Mouse (Mus musculus): ENCODE results near the gene Gnmt. TPM values are rescaled to one million over a fixed set of nuclear protein-coding genes. Genes with fewer than 3 reads are reported as not detected.
A peak's percentile ranks its signal among the peaks of the same experiment; 100 is the strongest.
"Not testable (repeated sequence)": the region's sequence is repeated elsewhere in the genome, so short reads cannot be mapped to it uniquely, and the experiment has no call there.

Gene Gnmt
- polyA plus RNA-seq, 1 experiment: 14.1 TPM

DNA sequence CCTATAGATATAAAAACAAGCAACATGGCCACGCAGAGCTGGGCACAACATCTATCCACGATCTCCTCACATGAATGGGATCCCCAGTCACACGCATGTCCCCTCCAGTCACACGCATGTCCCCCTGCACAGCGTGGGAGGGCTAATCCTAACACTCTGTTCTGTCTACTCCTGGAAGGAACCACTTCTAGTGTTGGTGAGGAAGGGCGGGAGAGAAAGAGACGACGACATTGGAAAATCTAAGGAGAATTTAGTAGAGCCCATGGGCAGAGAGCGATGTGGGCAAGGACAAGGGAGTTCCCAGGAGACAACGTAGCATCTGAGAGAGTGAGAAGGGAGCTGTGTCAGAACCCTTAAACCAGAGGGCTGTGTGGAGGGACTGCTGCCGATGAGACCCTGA lies 41.6 kb upstream of the Gnmt start:
- DNase-seq: no peak
- WGBS: 89% methylated on average over 11 of the region's 11 CpGs
- no peak for TF ChIP-seq POLR2A (IDR thresholded peaks at IDR 0.05; ENCODE audit: borderline replicate concordance, extremely low read depth, low read depth, low read length)
- TF ChIP-seq CTCF (IDR thresholded peaks at IDR 0.05; ENCODE audit: insufficient read depth, low read length): no peak

DNA sequence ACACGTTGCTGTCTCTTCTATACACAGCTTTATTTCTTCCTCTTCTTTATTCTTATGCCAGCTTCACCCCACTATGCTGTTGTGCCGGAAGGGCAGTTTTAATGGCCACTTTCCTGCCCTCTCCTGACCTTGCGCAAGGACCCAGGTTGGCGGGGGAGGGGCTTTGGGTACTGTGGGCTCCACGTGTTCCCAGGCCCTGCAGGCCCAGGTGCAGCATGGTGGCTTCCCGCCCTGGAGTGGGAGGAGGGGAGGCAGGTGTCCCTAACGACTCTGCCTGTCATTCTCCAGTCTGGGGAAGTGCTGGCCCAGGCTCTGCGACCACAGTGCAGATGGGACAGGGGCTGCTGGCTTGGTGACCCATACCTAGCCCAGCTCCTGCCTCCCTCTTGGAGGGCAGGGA lies 38.9 kb upstream of the Gnmt start:
- peak; percentile 50 for DNase-seq
- H3K4me1 ChIP-seq (ENCODE audit: control insufficient read depth, insufficient read depth, low read length): no peaks in the 10 kb centered on the region
- 36% methylated on average over 8 of the region's 8 CpGs for WGBS
- TF ChIP-seq CTCF (IDR thresholded peaks at IDR 0.05; ENCODE audit: insufficient read depth, low read length) (no peak), POLR2A (IDR thresholded peaks at IDR 0.05; ENCODE audit: borderline replicate concordance, extremely low read depth, low read depth, low read length) (no peak)
- H3K4me3 ChIP-seq (replicated peaks; ENCODE audit: extremely low read depth, low read depth, low read length): no peak overlapping the region

More for the DNA sequence above, 41.6 kb upstream of the Gnmt start:
- peaks cover 2% of the 10 kb centered on the region; the same call in 1 of the 2 replicates for H3K4me1 ChIP-seq (ENCODE audit: control insufficient read depth, insufficient read depth, low read length)
- no peak overlapping the region for H3K4me3 ChIP-seq (replicated peaks; ENCODE audit: extremely low read depth, low read depth, low read length)

DNA sequence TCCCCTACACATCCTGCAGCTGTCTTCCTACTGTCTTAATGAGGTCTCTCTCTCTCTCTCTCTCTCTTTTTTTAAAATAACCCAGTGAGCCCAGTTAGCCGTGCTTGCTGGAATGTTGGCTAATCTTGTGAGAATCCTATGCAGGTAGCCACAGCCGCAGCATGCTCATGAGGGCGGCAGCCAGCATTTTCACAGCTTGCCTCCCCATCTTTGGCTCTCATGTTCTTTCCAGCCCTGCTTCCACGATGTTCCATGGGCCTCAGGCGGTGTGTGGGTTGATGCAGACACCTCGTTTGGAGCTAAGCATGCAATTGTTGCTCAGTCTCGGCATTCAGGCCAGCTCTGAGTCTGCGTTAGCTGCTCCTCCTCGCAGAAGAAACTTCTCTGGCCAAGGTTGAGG lies 35.9 kb upstream of the Gnmt start:
- H3K4me3 ChIP-seq (replicated peaks; ENCODE audit: extremely low read depth, low read depth, low read length); DNase-seq; H3K4me1 ChIP-seq (ENCODE audit: control insufficient read depth, insufficient read depth, low read length): not testable (repeated sequence)
- WGBS: 56% methylated on average over 9 of the region's 9 CpGs

DNA sequence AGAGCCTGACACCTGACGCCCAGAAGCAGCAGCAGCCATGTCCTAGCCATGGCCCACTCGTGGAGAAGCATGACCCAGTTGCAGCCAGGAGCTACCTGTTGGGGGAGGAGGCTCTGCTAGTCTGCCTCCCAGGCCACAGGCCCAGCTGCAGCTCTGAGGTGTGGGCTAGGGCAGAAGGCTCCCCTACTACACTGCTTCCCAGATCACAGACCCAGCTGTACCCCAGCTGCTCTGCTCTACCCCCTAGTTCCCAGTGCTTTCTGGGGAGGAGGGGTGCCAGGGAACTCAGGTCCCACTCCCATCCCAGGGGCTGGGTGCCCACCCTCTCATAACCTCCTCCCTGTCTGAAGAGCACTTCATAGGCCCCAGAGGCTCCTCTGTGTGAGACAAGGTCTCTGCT lies 34.6 kb upstream of the Gnmt start, which contains the start of gene Ptcra:
Gene Ptcra, minus strand, starts transcription at position 169 of the 400 bp plus-strand sequence.
- Histone ChIP-seq H3K4me1 (ENCODE audit: control insufficient read depth, insufficient read depth, low read length) (no peaks in the 10 kb centered on the region), H3K4me3 (replicated peaks; ENCODE audit: extremely low read depth, low read depth, low read length) (no peak within 1 kb of the TSS)
- 56% methylated on average over 2 of the region's 2 CpGs for WGBS
- no peak for DNase-seq
- no peak for TF ChIP-seq POLR2A (IDR thresholded peaks at IDR 0.05; ENCODE audit: borderline replicate concordance, extremely low read depth, low read depth, low read length)
- no peak for TF ChIP-seq CTCF (IDR thresholded peaks at IDR 0.05; ENCODE audit: insufficient read depth, low read length)

DNA sequence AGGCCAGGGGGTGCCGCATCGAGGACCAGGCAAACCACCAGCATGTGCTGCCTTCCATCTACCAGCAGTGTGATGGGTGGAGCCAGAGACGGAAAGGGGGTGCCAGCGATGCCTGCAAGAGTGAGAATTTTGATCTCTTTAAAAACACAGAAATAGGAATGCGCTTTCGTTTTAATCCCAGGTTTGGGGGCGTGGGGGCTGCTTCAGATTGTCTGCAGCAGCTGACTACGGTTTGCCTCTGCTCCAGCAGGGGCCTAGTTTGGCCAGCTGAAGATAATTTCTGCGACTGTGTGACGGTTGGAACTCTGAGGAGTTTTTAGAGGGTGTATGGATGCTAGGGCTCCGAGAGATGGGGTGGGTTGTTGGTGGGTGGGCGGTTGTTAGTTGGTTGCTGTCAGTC lies 29.8 kb upstream of the Gnmt start:
- no peak for DNase-seq
- no peak overlapping the region for H3K4me3 ChIP-seq (replicated peaks; ENCODE audit: extremely low read depth, low read depth, low read length)
- TF ChIP-seq POLR2A (IDR thresholded peaks at IDR 0.05; ENCODE audit: borderline replicate concordance, extremely low read depth, low read depth, low read length) (no peak), CTCF (IDR thresholded peaks at IDR 0.05; ENCODE audit: insufficient read depth, low read length) (no peak)
- H3K4me1 ChIP-seq (ENCODE audit: control insufficient read depth, insufficient read depth, low read length): no peaks in the 10 kb centered on the region
- 78% methylated on average over 12 of the region's 12 CpGs for WGBS

DNA sequence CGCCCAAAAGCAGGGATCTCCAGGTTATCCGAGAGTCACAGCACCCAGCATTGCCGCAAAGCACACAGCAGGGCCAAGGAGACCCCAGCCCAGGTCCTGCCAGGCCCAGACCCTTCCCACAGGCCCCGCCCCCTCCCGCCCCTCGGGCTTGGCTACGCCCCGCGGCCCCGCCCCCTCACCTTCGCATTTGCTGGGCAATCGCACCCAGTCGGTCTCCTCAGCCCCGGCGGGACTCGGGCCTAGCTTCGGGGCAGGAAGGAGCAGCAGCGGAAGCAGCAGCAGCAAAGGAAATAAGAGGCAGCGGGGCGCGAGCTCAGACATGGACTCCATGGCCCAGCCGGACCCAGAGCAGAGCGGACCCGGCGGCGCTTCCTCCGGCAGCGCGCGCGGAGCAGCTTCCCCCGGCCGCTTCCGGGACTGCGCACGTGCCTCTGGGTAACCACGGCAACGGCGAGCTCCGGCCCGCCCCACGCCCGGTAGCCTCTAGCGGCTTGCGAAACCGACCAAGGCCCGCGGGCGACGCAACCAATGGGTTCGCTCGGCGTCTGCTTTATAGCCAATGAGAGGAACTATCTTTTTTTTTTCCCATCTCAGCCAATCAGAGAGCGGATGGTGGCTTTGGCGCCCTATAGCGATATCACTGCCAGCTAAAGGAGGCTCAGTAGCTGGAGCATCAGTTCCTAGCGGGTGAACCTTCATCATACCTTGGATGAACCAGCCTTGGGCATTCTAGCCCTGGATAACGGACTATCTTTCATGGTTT lies 23.0 kb upstream of the Gnmt start, which contains the start of gene Cnpy3:
Gene Cnpy3, minus strand, starts transcription at position 421 of the 763 bp plus-strand sequence.
- H3K4me3 ChIP-seq (replicated peaks; ENCODE audit: extremely low read depth, low read depth, low read length): peak within 1 kb of the TSS; percentile 86
- no peaks in the 10 kb centered on the region for H3K4me1 ChIP-seq (ENCODE audit: control insufficient read depth, insufficient read depth, low read length)
- TF ChIP-seq POLR2A (IDR thresholded peaks at IDR 0.05; ENCODE audit: borderline replicate concordance, extremely low read depth, low read depth, low read length): peak; percentile 50; the same call in 1 of the 2 replicates
- no peak for TF ChIP-seq CTCF (IDR thresholded peaks at IDR 0.05; ENCODE audit: insufficient read depth, low read length)
- under 1% methylated on average over 58 of the region's 58 CpGs for WGBS
- DNase-seq: peak; percentile 93

DNA sequence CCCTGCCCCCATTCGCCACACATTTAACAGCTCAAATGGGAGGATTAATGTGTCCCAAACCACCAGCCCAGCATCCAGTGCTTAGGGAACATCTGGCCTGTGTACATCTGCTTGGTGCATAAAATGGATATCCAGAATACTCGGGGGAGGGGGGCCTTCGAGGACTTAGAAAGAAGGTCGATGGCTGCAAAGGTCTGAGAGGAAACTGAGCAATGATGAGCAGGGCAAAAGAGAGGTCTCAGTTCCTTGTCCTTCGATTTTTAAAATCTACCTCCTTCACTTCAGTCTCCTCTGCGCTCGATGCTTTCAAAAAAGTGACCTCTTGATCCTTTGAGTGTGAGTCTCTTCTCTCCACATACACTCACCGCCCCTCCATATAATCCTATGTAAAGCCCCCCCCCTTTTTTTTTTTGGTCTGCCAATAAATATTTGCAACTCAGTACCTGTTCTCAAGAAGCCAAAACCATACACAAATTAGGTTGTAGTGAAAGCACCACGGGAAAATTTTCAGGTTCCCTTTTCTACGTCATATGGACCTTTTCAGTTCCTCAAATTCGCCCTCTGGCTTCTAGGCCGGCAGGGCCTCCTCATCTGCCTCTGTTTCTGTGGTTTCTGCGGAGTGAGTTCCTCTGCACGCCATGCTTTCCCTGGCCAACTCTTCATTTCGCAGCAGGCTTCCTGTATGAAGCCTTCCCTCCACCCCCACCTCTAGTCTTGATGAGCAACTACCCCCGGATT lies 22.3 kb upstream of the Gnmt start:
- Histone ChIP-seq H3K4me1 (ENCODE audit: control insufficient read depth, insufficient read depth, low read length) (no peaks in the 10 kb centered on the region), H3K4me3 (replicated peaks; ENCODE audit: extremely low read depth, low read depth, low read length) (peak overlapping the region; percentile 86)
- TF ChIP-seq POLR2A (IDR thresholded peaks at IDR 0.05; ENCODE audit: borderline replicate concordance, extremely low read depth, low read depth, low read length) (no peak), CTCF (IDR thresholded peaks at IDR 0.05; ENCODE audit: insufficient read depth, low read length) (no peak)
- 17% methylated on average over 16 of the region's 16 CpGs for WGBS
- no peak for DNase-seq

DNA sequence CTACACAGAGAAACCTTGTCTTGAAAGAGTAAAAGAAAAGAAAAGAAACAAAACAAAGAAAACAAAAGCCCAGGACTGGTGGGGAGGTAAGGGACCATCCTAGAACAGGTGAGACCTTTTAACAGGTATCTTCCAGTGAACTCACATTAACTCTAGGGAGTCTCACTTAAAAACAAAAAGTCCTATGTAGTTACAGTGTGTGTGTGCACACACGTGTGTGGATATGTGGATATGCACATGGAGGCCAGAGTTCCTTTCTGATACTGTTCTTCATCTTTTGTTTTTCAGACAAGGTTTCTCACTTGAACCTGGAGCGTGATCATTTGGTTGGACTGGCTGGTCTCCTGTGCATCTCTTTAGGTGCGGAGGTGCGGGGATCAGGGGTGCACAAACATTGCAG lies 21.6 kb upstream of the Gnmt start:
- Histone ChIP-seq H3K4me3 (replicated peaks; ENCODE audit: extremely low read depth, low read depth, low read length) (no peak overlapping the region), H3K4me1 (ENCODE audit: control insufficient read depth, insufficient read depth, low read length) (no peaks in the 10 kb centered on the region)
- DNase-seq: no peak
- TF ChIP-seq CTCF (IDR thresholded peaks at IDR 0.05; ENCODE audit: insufficient read depth, low read length) (no peak), POLR2A (IDR thresholded peaks at IDR 0.05; ENCODE audit: borderline replicate concordance, extremely low read depth, low read depth, low read length) (no peak)
- 89% methylated on average over 4 of the region's 4 CpGs for WGBS

DNA sequence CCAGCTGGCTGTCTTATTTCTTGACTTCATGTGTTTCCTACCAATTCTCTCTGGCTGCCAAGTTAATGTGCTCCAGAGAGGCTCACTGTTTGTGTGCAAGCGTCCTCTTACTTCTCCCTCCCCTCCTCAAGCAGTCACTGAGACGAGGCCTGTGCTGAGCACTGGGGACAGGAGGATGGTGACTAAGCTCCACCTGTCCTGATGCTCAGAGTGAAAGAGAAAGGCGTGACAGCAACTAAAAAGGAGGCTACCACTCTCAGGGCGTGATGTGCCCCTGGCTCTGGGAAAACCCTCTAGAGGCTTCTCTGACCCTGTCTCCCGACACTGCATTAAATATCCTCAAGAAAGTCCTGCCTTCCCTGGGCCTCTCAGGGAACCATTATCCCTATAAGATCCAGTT lies 20.3 kb upstream of the Gnmt start:
- no peak for DNase-seq
- H3K4me1 ChIP-seq (ENCODE audit: control insufficient read depth, insufficient read depth, low read length): no peaks in the 10 kb centered on the region
- no peak for TF ChIP-seq CTCF (IDR thresholded peaks at IDR 0.05; ENCODE audit: insufficient read depth, low read length)
- TF ChIP-seq POLR2A (IDR thresholded peaks at IDR 0.05; ENCODE audit: borderline replicate concordance, extremely low read depth, low read depth, low read length): no peak
- WGBS: 85% methylated on average over 5 of the region's 5 CpGs
- no peak overlapping the region for H3K4me3 ChIP-seq (replicated peaks; ENCODE audit: extremely low read depth, low read depth, low read length)

DNA sequence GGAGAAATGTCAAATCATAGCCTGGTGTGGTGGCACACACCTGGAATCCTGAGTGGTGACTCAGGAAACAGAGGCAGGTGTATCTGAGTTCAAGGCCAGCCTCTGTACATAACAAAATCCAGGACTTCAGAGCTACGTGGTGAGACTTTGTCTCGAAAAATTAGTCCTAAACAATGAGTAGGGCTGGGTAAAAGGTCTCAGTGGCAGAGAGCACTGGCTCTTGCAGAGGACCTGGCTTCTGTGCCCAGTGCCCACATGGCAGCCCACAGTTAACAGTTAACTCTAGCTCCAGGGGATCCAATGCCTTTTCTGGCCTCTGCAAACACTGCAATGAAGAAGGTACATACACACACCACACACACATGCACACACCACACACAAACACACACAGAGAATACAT lies 18.8 kb upstream of the Gnmt start:
- TF ChIP-seq POLR2A (IDR thresholded peaks at IDR 0.05; ENCODE audit: borderline replicate concordance, extremely low read depth, low read depth, low read length) (no peak), CTCF (IDR thresholded peaks at IDR 0.05; ENCODE audit: insufficient read depth, low read length) (no peak)
- no peak for DNase-seq
- H3K4me1 ChIP-seq (ENCODE audit: control insufficient read depth, insufficient read depth, low read length): no peaks in the 10 kb centered on the region
- WGBS: 82% methylated on average over 2 of the region's 2 CpGs
- H3K4me3 ChIP-seq (replicated peaks; ENCODE audit: extremely low read depth, low read depth, low read length): no peak overlapping the region

Data from lung, adult 2 months (tissue).